Mouse (Mus musculus): ENCODE data around the gene Eps15. TPM values are rescaled to one million over a fixed set of nuclear protein-coding genes. Genes with fewer than 3 reads are reported as not detected.

Eps15 gene
- polyA plus RNA-seq, 1 experiment = 39.4 TPM

DNA sequence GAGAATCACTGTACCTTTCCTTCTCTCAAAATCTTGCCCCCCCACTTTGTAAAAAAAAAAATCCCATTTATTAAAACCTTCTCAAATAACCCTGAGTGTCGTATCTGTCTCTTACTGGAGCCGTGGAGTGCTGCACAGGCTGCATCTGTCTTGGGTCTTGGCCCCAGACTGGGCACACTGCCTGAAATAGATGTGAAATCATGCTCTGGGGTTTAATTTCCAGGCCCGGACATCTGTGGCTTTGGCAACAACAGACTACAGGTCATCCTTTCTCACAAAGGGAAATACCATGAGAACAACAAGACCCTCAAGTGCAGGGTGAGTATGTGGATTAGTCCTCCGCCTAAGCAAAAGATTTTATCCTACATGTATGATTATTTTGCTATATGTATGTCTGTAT is 38.1 kb upstream of the Eps15 start:
- H3K4me1 ChIP-seq (ENCODE audit: control insufficient read depth, insufficient read depth, low read length) = peaks cover 7% of the 10 kb centered on the region
- H3K36me3 ChIP-seq (ENCODE audit: control insufficient read depth, insufficient read depth, low read length) = no peaks in the 10 kb centered on the region
- H3K27me3 ChIP-seq (ENCODE audit: control insufficient read depth, insufficient read depth, low read length) = no peaks in the 10 kb centered on the region
- TF ChIP-seq CTCF (IDR thresholded peaks at IDR 0.05; ENCODE audit: control insufficient read depth, insufficient read depth, insufficient replicate concordance, low read depth, low read length) (no peak), POLR2A (IDR thresholded peaks at IDR 0.05; ENCODE audit: control insufficient read depth, low read depth, low read length) (no peak)
- peak overlapping the region; percentile 55; the same call in 1 of the 2 replicates for H3K27ac ChIP-seq (ENCODE audit: control insufficient read depth, insufficient read depth, low read depth, low read length)
- H3K4me3 ChIP-seq (ENCODE audit: control insufficient read depth, low read depth, low read length) = no peak overlapping the region

DNA sequence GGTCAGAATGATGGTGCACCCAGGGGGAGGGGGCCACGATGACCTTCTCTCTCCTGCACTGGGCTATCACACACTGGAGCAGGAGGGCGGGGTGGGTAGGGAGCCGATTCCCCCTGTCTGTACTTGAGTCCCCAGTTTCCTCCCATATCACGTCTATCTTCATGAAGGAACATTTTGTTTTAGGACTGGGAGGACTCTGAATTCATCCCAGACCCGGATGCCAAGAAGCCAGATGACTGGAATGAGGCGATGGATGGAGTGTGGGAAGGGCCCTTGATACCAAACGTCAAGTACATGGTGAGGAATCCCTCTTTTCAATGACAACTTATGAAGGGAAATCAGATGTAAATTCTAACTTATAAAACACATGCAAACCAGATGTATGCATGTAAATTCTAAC is 35.6 kb upstream of the Eps15 start:
- H3K4me1 ChIP-seq (ENCODE audit: control insufficient read depth, insufficient read depth, low read length) = no peaks in the 10 kb centered on the region; the same call in none of the 2 replicates
- no peaks in the 10 kb centered on the region for H3K36me3 ChIP-seq (ENCODE audit: control insufficient read depth, insufficient read depth, low read length)
- H3K4me3 ChIP-seq (ENCODE audit: control insufficient read depth, low read depth, low read length) = no peak overlapping the region
- no peak for TF ChIP-seq POLR2A (IDR thresholded peaks at IDR 0.05; ENCODE audit: control insufficient read depth, low read depth, low read length)
- TF ChIP-seq CTCF (IDR thresholded peaks at IDR 0.05; ENCODE audit: control insufficient read depth, insufficient read depth, insufficient replicate concordance, low read depth, low read length) = no peak
- peak overlapping the region; percentile 87 for H3K27ac ChIP-seq (ENCODE audit: control insufficient read depth, insufficient read depth, low read depth, low read length)
- no peaks in the 10 kb centered on the region for H3K27me3 ChIP-seq (ENCODE audit: control insufficient read depth, insufficient read depth, low read length)

DNA sequence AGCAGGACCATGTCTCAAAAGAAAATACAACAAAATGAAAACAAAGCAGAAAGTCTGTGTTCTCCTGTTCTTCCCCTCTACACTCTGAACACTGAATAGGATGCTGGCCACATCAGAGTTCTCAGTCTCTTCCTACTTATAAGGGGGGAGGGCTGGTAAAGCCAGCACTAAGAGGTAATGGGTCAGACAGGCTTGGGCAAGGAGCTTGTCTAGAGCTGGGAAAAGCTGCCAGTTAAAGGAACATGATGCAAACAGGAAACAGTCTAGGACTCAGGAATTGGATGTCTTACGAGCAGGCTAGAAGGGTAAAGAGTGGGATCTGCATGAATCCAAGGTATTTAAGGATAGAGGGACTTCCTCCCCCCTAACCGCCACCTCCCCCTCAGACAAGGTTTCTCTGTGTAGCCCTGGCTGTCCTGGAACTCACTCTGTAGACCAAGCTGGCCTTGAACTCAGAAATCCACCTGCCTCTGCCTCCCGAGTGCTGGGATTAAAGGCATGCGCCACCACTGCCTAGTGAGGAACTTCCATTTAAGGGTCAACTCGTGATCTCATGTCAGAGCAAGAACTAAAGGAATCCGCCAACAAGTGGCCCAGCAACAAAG is 35.0 kb upstream of the Eps15 start:
- Histone ChIP-seq H3K36me3 (ENCODE audit: control insufficient read depth, insufficient read depth, low read length) (no peaks in the 10 kb centered on the region), H3K4me1 (ENCODE audit: control insufficient read depth, insufficient read depth, low read length) (no peaks in the 10 kb centered on the region; the same call in none of the 2 replicates), H3K4me3 (ENCODE audit: control insufficient read depth, low read depth, low read length) (no peak overlapping the region), H3K27me3 (ENCODE audit: control insufficient read depth, insufficient read depth, low read length) (no peaks in the 10 kb centered on the region), H3K27ac (ENCODE audit: control insufficient read depth, insufficient read depth, low read depth, low read length) (peak overlapping the region; percentile 80)
- TF ChIP-seq POLR2A (IDR thresholded peaks at IDR 0.05; ENCODE audit: control insufficient read depth, low read depth, low read length) (no peak), CTCF (IDR thresholded peaks at IDR 0.05; ENCODE audit: control insufficient read depth, insufficient read depth, insufficient replicate concordance, low read depth, low read length) (no peak)

DNA sequence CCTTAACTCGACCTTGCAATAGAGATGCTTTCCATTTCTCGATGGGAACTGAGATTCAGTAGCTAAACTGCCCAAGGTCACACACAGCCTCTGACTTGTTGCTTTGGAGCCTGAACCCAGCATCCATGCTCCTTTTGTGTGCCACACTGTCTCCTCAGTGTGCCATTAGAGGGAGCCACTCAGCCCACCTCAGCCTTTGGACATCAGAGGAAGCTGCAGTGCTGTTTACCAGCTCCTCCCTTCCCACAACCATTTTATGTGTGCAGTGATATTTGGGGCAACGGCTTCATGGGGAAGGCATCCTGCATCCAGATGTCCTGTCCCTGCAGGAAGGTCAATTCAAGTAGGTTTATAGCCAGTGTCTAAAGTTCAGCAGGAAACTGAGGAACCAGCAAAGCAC is 28.5 kb upstream of the Eps15 start:
- no peaks in the 10 kb centered on the region; the same call in 1 of the 2 replicates for H3K4me1 ChIP-seq (ENCODE audit: control insufficient read depth, insufficient read depth, low read length)
- TF ChIP-seq CTCF (IDR thresholded peaks at IDR 0.05; ENCODE audit: control insufficient read depth, insufficient read depth, insufficient replicate concordance, low read depth, low read length) (peak; percentile 29; the same call in 1 of the 2 replicates), POLR2A (IDR thresholded peaks at IDR 0.05; ENCODE audit: control insufficient read depth, low read depth, low read length) (no peak)
- no peaks in the 10 kb centered on the region for H3K27me3 ChIP-seq (ENCODE audit: control insufficient read depth, insufficient read depth, low read length)

DNA sequence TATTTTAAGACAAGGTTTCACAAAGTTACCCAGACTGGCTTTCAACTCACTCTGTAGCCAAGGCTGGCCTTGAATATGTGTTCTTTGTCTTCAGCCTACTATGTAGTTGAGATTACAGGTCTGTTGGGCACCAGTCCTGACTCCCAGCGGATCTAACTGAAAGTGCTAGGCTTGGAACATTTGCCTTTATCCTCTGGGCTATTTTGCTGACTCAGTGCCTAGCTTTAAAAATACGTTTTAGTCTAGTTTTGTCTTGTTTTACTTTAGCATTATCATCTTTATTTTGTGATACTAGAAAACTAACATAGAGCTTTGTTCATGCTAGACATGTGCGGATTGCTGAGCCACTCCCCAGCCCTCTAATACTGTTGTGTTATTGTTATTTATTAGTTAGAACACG is 27.9 kb upstream of the Eps15 start:
- Histone ChIP-seq H3K27me3 (ENCODE audit: control insufficient read depth, insufficient read depth, low read length) (no peaks in the 10 kb centered on the region), H3K4me3 (ENCODE audit: control insufficient read depth, low read depth, low read length) (no peak overlapping the region), H3K27ac (ENCODE audit: control insufficient read depth, insufficient read depth, low read depth, low read length) (no peak overlapping the region), H3K4me1 (ENCODE audit: control insufficient read depth, insufficient read depth, low read length) (no peaks in the 10 kb centered on the region; the same call in 1 of the 2 replicates), H3K36me3 (ENCODE audit: control insufficient read depth, insufficient read depth, low read length) (no peaks in the 10 kb centered on the region)
- TF ChIP-seq CTCF (IDR thresholded peaks at IDR 0.05; ENCODE audit: control insufficient read depth, insufficient read depth, insufficient replicate concordance, low read depth, low read length) (no peak), POLR2A (IDR thresholded peaks at IDR 0.05; ENCODE audit: control insufficient read depth, low read depth, low read length) (no peak)

More for the DNA sequence above, 28.5 kb upstream of the Eps15 start:
- no peak overlapping the region for H3K4me3 ChIP-seq (ENCODE audit: control insufficient read depth, low read depth, low read length)
- peak overlapping the region; percentile 52 for H3K27ac ChIP-seq (ENCODE audit: control insufficient read depth, insufficient read depth, low read depth, low read length)
- no peaks in the 10 kb centered on the region for H3K36me3 ChIP-seq (ENCODE audit: control insufficient read depth, insufficient read depth, low read length)

DNA sequence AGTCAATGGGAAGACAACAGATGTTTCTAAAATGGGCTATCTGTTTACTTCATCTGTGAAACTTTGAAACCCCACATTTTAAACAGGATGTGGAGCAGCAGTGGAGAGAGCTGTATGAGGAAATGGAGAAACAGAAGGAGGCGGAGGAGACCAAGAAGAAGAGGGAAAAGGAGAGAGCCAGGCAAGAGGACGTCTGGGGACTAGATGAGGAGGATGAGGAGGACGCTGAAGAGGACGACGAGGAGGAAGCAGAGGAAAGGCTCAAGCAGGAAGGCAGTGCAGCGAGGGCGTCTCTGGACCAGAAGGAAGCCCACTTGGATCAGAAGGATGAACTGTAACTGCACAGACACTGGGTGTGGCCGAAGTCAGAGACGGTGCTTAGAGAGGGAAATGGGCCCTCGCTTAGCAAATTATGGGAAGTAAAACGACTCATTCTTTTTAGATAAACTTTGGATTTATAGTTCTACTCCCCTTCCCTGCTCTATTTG is 26.4 kb upstream of the Eps15 start:
- Histone ChIP-seq H3K36me3 (ENCODE audit: control insufficient read depth, insufficient read depth, low read length) (no peaks in the 10 kb centered on the region), H3K4me1 (ENCODE audit: control insufficient read depth, insufficient read depth, low read length) (no peaks in the 10 kb centered on the region; the same call in 1 of the 2 replicates), H3K4me3 (ENCODE audit: control insufficient read depth, low read depth, low read length) (no peak overlapping the region), H3K27me3 (ENCODE audit: control insufficient read depth, insufficient read depth, low read length) (no peaks in the 10 kb centered on the region), H3K27ac (ENCODE audit: control insufficient read depth, insufficient read depth, low read depth, low read length) (peak overlapping the region; percentile 54)
- no peak for TF ChIP-seq CTCF (IDR thresholded peaks at IDR 0.05; ENCODE audit: control insufficient read depth, insufficient read depth, insufficient replicate concordance, low read depth, low read length)

DNA sequence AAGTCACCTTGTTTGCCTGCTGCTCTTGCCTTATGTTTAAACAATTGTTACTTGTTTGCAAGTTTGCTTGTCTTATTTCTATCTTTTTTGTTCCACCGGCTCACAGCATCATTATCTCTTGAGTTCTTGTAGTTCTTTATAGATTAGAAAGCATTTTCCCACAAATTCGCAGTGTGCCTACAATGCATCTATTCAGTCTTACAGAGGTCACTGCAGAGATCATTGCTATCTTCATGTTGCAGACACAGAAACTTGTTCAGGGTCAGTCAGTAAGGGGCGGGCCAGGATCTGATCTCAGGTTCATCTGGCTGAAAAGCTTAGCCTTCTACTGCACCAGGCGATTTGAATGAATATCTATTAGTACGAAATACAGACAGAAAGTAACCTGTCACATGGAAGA is 25.6 kb upstream of the Eps15 start:
- H3K27me3 ChIP-seq (ENCODE audit: control insufficient read depth, insufficient read depth, low read length) = no peaks in the 10 kb centered on the region
- H3K4me1 ChIP-seq (ENCODE audit: control insufficient read depth, insufficient read depth, low read length) = no peaks in the 10 kb centered on the region; the same call in 1 of the 2 replicates
- H3K36me3 ChIP-seq (ENCODE audit: control insufficient read depth, insufficient read depth, low read length) = no peaks in the 10 kb centered on the region
- no peak overlapping the region for H3K27ac ChIP-seq (ENCODE audit: control insufficient read depth, insufficient read depth, low read depth, low read length)
- no peak overlapping the region for H3K4me3 ChIP-seq (ENCODE audit: control insufficient read depth, low read depth, low read length)
- no peak for TF ChIP-seq CTCF (IDR thresholded peaks at IDR 0.05; ENCODE audit: control insufficient read depth, insufficient read depth, insufficient replicate concordance, low read depth, low read length)
- TF ChIP-seq POLR2A (IDR thresholded peaks at IDR 0.05; ENCODE audit: control insufficient read depth, low read depth, low read length) = no peak

Data from testis, adult 2 months (tissue).